Mouse (Mus musculus): Measurements from ENCODE around the gene Olfr642. TPM values are rescaled to one million over a fixed set of nuclear protein-coding genes. Genes with fewer than 3 reads are reported as not detected.

The Olfr642 gene
- polyA plus RNA-seq, 1 experiment from 2014 or later, result not detected

DNA sequence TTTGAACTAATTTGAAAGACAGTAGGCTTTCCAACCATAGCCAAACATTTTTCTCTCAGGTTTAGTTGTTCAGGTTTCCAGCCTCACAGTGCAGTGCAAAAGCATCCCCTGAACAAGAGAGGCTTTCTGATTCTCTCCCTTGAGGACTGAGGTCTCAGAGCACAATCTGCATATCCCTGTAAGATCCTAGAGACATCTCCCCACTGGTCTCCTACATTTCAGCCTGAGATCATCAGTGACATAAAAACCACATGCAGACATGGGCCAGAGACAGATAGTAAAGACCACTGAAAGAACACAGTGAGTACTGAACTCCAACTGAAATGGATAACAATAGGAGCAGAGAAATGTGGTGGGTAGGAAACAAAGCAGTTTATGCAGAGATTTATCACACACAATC, 54.0 kb downstream of the Olfr642 start, which contains the start of gene Olfr638:
Olfr638 (plus strand) TSS at position 301 of the 400 bp plus-strand sequence.
- H3K4me2 ChIP-seq (replicated peaks), result no peak within 1 kb of the TSS
- H3K9me3 ChIP-seq, result no peaks in the 10 kb centered on the region
- no peak for ATAC-seq (ENCODE audit: low FRiP score, low read depth)
- no peak within 1 kb of the TSS for H3K9ac ChIP-seq
- no peak within 1 kb of the TSS for H3K4me3 ChIP-seq
- H3K36me3 ChIP-seq, result no peaks in the 10 kb centered on the region
- H3K4me1 ChIP-seq, result no peaks in the 10 kb centered on the region
- no peak within 1 kb of the TSS for H3K27ac ChIP-seq
- H3K27me3 ChIP-seq (replicated peaks), result no peaks in the 10 kb centered on the region

Other genes with a start within 250 kb of the Olfr642 start
- gene Hbb-bt, start 238.7 kb downstream of the Olfr642 start, polyA plus RNA-seq (2016; fragmentation: Nextera tagmentation; extraction: Ambion mirVana), result 662 and 699 TPM in 2 replicates
- gene Hbb-bs, start 224.6 kb downstream of the Olfr642 start, polyA plus RNA-seq (2016; fragmentation: Nextera tagmentation; extraction: Ambion mirVana), result 567 and 639 TPM in 2 replicates
- 0.38 TPM in 1 of 2 replicates, not detected in the other for gene Hbb-bh2, start 212.1 kb downstream of the Olfr642 start, polyA plus RNA-seq (2016; fragmentation: Nextera tagmentation; extraction: Ambion mirVana)
- gene Hbb-bh1, start 209.5 kb downstream of the Olfr642 start, polyA plus RNA-seq (2016; fragmentation: Nextera tagmentation; extraction: Ambion mirVana), result 483 and 495 TPM in 2 replicates
- gene Hbb-y, start 199.4 kb downstream of the Olfr642 start, polyA plus RNA-seq (2016; fragmentation: Nextera tagmentation; extraction: Ambion mirVana), result 6,731 and 6,931 TPM in 2 replicates
- gene Olfr66, start 166.4 kb downstream of the Olfr642 start, polyA plus RNA-seq (2016; fragmentation: Nextera tagmentation; extraction: Ambion mirVana), result not detected in 2 replicates
- not detected in 2 replicates for gene Olfr64, start 158.2 kb downstream of the Olfr642 start, polyA plus RNA-seq (2016; fragmentation: Nextera tagmentation; extraction: Ambion mirVana)
- gene Olfr65, start 149.2 kb downstream of the Olfr642 start, polyA plus RNA-seq (2016; fragmentation: Nextera tagmentation; extraction: Ambion mirVana), result not detected in 2 replicates
- not detected in 2 replicates for gene Olfr631, start 123.8 kb downstream of the Olfr642 start, polyA plus RNA-seq (2016; fragmentation: Nextera tagmentation; extraction: Ambion mirVana)
- not detected in 2 replicates for gene Olfr632, start 118.3 kb downstream of the Olfr642 start, polyA plus RNA-seq (2016; fragmentation: Nextera tagmentation; extraction: Ambion mirVana)
- not detected in 2 replicates for gene Olfr633, start 108.2 kb downstream of the Olfr642 start, polyA plus RNA-seq (2016; fragmentation: Nextera tagmentation; extraction: Ambion mirVana)
- gene Olfr635, start 81.5 kb downstream of the Olfr642 start, polyA plus RNA-seq (2016; fragmentation: Nextera tagmentation; extraction: Ambion mirVana), result not detected in 2 replicates
- gene Olfr638, start 53.9 kb downstream of the Olfr642 start, polyA plus RNA-seq (2016; fragmentation: Nextera tagmentation; extraction: Ambion mirVana), result not detected in 2 replicates
- not detected in 2 replicates for gene Olfr639, start 35.4 kb downstream of the Olfr642 start, polyA plus RNA-seq (2016; fragmentation: Nextera tagmentation; extraction: Ambion mirVana)
- not detected in 2 replicates for gene Olfr640, start 27.1 kb downstream of the Olfr642 start, polyA plus RNA-seq (2016; fragmentation: Nextera tagmentation; extraction: Ambion mirVana)
- gene Olfr641, start 17.2 kb downstream of the Olfr642 start, polyA plus RNA-seq (2016; fragmentation: Nextera tagmentation; extraction: Ambion mirVana), result not detected in 2 replicates
- gene 4930516K23Rik, start 8.8 kb upstream of the Olfr642 start, polyA plus RNA-seq (2016; fragmentation: Nextera tagmentation; extraction: Ambion mirVana), result not detected in 2 replicates
- gene Olfr644, start 19.2 kb upstream of the Olfr642 start, polyA plus RNA-seq (2016; fragmentation: Nextera tagmentation; extraction: Ambion mirVana), result not detected in 2 replicates
- not detected in 2 replicates for gene Olfr645, start 32.8 kb upstream of the Olfr642 start, polyA plus RNA-seq (2016; fragmentation: Nextera tagmentation; extraction: Ambion mirVana)
- not detected in 2 replicates for gene Olfr646, start 52.2 kb upstream of the Olfr642 start, polyA plus RNA-seq (2016; fragmentation: Nextera tagmentation; extraction: Ambion mirVana)
- not detected in 2 replicates for gene Ubqln5, start 77.2 kb upstream of the Olfr642 start, polyA plus RNA-seq (2016; fragmentation: Nextera tagmentation; extraction: Ambion mirVana)
- not detected in 2 replicates for gene Olfr643, start 84.7 kb upstream of the Olfr642 start, polyA plus RNA-seq (2016; fragmentation: Nextera tagmentation; extraction: Ambion mirVana)
- gene Ubqln3, start 90.6 kb upstream of the Olfr642 start, polyA plus RNA-seq (2016; fragmentation: Nextera tagmentation; extraction: Ambion mirVana), result not detected in 2 replicates
- not detected in 2 replicates for gene Ubqlnl, start 97.9 kb upstream of the Olfr642 start, polyA plus RNA-seq (2016; fragmentation: Nextera tagmentation; extraction: Ambion mirVana)
- gene Olfm5, start 112.2 kb upstream of the Olfr642 start, polyA plus RNA-seq (2016; fragmentation: Nextera tagmentation; extraction: Ambion mirVana), result not detected in 2 replicates
- 0.43 and 0.56 TPM in 2 replicates for gene Olfr648, start 130.7 kb upstream of the Olfr642 start, polyA plus RNA-seq (2016; fragmentation: Nextera tagmentation; extraction: Ambion mirVana)
- gene Olfr649, start 143.3 kb upstream of the Olfr642 start, polyA plus RNA-seq (2016; fragmentation: Nextera tagmentation; extraction: Ambion mirVana), result not detected in 2 replicates
- gene Trim6, start 166.1 kb upstream of the Olfr642 start, polyA plus RNA-seq (2016; fragmentation: Nextera tagmentation; extraction: Ambion mirVana), result 1.2 TPM in 2 replicates
- 0.76 and 1.2 TPM in 2 replicates for gene Trim34a, start 191.8 kb upstream of the Olfr642 start, polyA plus RNA-seq (2016; fragmentation: Nextera tagmentation; extraction: Ambion mirVana)
- 0.15 and 0.22 TPM in 2 replicates for gene Trim5, start 235.4 kb upstream of the Olfr642 start, polyA plus RNA-seq (2016; fragmentation: Nextera tagmentation; extraction: Ambion mirVana)

All from neural tube, embryonic 12.5 days (tissue).